Mouse (Mus musculus): ENCODE results near the gene Mcf2l. TPM values are rescaled to one million over a fixed set of nuclear protein-coding genes. Genes with fewer than 3 reads are reported as not detected.

Mcf2l gene
- polyA plus RNA-seq, 1 experiment, result 57.7 TPM

- no peak for TF ChIP-seq GATA1 (IDR thresholded peaks at IDR 0.05; ENCODE audit: borderline replicate concordance, low read length)
- no peak for TF ChIP-seq FLI1 (IDR thresholded peaks at IDR 0.05; ENCODE audit: low read length)
- H3K4me1 ChIP-seq, result peaks cover 42% of the 10 kb centered on the region
- H3K9me3 ChIP-seq, result peaks cover 7% of the 10 kb centered on the region; the same call in 1 of the 2 replicates
- peaks cover 65% of the 10 kb centered on the region for H3K36me3 ChIP-seq (replicated peaks; ENCODE audit: low read length)
- no peak overlapping the region for H3K4me3 ChIP-seq (replicated peaks)
- peaks cover 13% of the 10 kb centered on the region for H3K27me3 ChIP-seq (replicated peaks)
These were observed 32.8 kb upstream of the Mcf2l start for GRCm38 (mm10) chr8:12840834-12841233.

- Histone ChIP-seq H3K36me3 (replicated peaks; ENCODE audit: low read length) (peaks cover 60% of the 10 kb centered on the region), H3K4me3 (replicated peaks) (no peak overlapping the region), H3K27me3 (replicated peaks) (peaks cover 6% of the 10 kb centered on the region), H3K9me3 (no peaks in the 10 kb centered on the region), H3K4me1 (peaks cover 53% of the 10 kb centered on the region)
- TF ChIP-seq GATA1 (IDR thresholded peaks at IDR 0.05; ENCODE audit: borderline replicate concordance, low read length) (no peak), FLI1 (IDR thresholded peaks at IDR 0.05; ENCODE audit: low read length) (no peak)
These were observed 31.1 kb upstream of the Mcf2l start for GRCm38 (mm10) chr8:12842342-12842995.

DNA sequence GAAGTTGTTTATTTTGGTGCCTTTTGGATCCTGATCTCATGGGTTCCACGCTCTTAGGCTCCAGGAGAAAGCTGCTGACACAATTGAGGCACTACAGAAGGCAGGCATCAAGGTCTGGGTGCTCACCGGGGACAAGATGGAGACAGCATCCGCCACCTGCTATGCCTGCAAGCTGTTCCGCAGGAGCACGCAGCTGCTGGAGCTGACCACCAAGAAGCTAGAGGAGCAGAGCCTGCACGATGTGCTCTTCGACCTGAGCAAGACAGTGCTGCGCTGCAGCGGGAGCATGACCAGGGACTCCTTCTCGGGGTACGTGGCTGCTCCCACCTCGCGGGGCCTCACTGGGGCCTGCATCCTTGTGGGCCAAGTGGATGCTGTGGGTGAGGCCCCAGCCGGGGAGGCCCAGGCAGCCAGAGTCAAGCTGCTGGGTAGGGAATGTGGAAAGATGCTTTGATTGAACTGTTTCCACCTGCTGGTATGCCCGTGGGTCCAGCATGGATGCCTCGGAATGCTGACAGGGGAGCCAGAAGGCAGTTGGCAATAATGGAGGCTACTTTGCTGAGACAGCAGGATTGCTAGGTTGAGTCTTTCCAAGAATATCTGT, 29.2 kb upstream of the Mcf2l start:
- Histone ChIP-seq H3K4me3 (replicated peaks) (no peak overlapping the region), H3K36me3 (replicated peaks; ENCODE audit: low read length) (peaks cover 61% of the 10 kb centered on the region), H3K9me3 (no peaks in the 10 kb centered on the region), H3K4me1 (peaks cover 70% of the 10 kb centered on the region), H3K27me3 (replicated peaks) (peaks cover 6% of the 10 kb centered on the region)
- TF ChIP-seq FLI1 (IDR thresholded peaks at IDR 0.05; ENCODE audit: low read length) (no peak), GATA1 (IDR thresholded peaks at IDR 0.05; ENCODE audit: borderline replicate concordance, low read length) (no peak)

- Histone ChIP-seq H3K4me3 (replicated peaks) (peak overlapping the region; percentile 25), H3K4me1 (peaks cover 80% of the 10 kb centered on the region), H3K36me3 (replicated peaks; ENCODE audit: low read length) (peaks cover 74% of the 10 kb centered on the region), H3K27me3 (replicated peaks) (peaks cover 9% of the 10 kb centered on the region), H3K9me3 (no peaks in the 10 kb centered on the region)
- TF ChIP-seq GATA1 (IDR thresholded peaks at IDR 0.05; ENCODE audit: borderline replicate concordance, low read length), result no peak
- TF ChIP-seq FLI1 (IDR thresholded peaks at IDR 0.05; ENCODE audit: low read length), result no peak
These were observed 27.2 kb upstream of the Mcf2l start for GRCm38 (mm10) chr8:12846447-12846846.

DNA sequence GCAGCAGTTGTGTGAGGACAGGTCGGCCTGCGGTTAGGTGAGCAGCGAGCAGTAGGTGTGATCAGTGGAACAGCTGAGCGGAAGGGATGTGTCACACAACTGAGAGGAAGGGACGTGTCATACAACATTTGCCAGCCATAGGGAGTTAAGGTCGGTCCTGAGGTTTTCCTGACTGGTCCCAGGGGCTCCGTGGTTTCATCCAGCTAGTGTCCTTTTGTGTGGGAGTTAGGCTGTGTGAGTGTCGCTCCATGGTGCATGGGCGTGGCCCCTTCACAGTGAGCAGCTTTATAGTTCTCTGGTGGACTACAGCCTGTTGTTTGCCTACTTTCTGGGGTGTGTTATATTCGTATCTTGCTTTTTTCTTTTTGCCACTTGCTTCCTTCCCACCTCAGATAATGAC, 22.4 kb upstream of the Mcf2l start:
- Histone ChIP-seq H3K36me3 (replicated peaks; ENCODE audit: low read length) (peaks cover 54% of the 10 kb centered on the region), H3K4me3 (replicated peaks) (peak overlapping the region; percentile 62), H3K9me3 (no peaks in the 10 kb centered on the region), H3K4me1 (peaks cover 72% of the 10 kb centered on the region), H3K27me3 (replicated peaks) (peaks cover 9% of the 10 kb centered on the region)
- TF ChIP-seq GATA1 (IDR thresholded peaks at IDR 0.05; ENCODE audit: borderline replicate concordance, low read length), result no peak
- no peak for TF ChIP-seq FLI1 (IDR thresholded peaks at IDR 0.05; ENCODE audit: low read length)

- H3K4me1 ChIP-seq, result peaks cover 67% of the 10 kb centered on the region
- peaks cover 56% of the 10 kb centered on the region for H3K36me3 ChIP-seq (replicated peaks; ENCODE audit: low read length)
- H3K4me3 ChIP-seq (replicated peaks), result peak overlapping the region; percentile 26
- peaks cover 25% of the 10 kb centered on the region for H3K27me3 ChIP-seq (replicated peaks)
- TF ChIP-seq GATA1 (IDR thresholded peaks at IDR 0.05; ENCODE audit: borderline replicate concordance, low read length), result no peak
- no peak for TF ChIP-seq FLI1 (IDR thresholded peaks at IDR 0.05; ENCODE audit: low read length)
- H3K9me3 ChIP-seq, result no peaks in the 10 kb centered on the region
These were observed 17.6 kb upstream of the Mcf2l start for GRCm38 (mm10) chr8:12856038-12856437.

- Histone ChIP-seq H3K9me3 (no peaks in the 10 kb centered on the region), H3K36me3 (replicated peaks; ENCODE audit: low read length) (peaks cover 67% of the 10 kb centered on the region), H3K4me3 (replicated peaks) (peak overlapping the region; percentile 29), H3K4me1 (peaks cover 57% of the 10 kb centered on the region), H3K27me3 (replicated peaks) (peaks cover 46% of the 10 kb centered on the region)
- TF ChIP-seq GATA1 (IDR thresholded peaks at IDR 0.05; ENCODE audit: borderline replicate concordance, low read length), result no peak
- no peak for TF ChIP-seq FLI1 (IDR thresholded peaks at IDR 0.05; ENCODE audit: low read length)
These were observed 10.5 kb upstream of the Mcf2l start for GRCm38 (mm10) chr8:12863061-12863460.

DNA sequence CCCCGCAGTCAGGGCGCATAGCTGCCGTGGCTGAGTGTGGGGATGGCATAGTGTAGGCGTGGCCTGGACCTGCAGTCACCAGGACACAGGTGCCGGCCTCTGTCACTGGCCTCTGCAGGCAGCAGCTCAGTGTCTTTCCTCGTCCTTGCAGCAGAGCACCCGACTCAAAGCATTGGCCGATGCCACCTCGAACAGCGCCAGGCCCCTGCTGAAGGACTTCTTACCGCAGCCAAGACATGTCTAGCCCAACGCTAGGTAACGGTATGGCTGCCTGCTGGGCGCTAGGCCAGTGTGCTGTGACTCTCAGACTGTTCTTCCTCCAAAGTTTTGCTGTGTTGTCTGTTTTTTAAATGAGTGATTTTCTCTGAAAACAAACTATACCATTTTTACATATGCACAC, 10.0 kb upstream of the Mcf2l start:
- Histone ChIP-seq H3K4me3 (replicated peaks) (peak overlapping the region; percentile 20), H3K27me3 (replicated peaks) (peaks cover 46% of the 10 kb centered on the region), H3K36me3 (replicated peaks; ENCODE audit: low read length) (peaks cover 62% of the 10 kb centered on the region), H3K9me3 (no peaks in the 10 kb centered on the region), H3K4me1 (peaks cover 51% of the 10 kb centered on the region)
- TF ChIP-seq FLI1 (IDR thresholded peaks at IDR 0.05; ENCODE audit: low read length) (no peak), GATA1 (IDR thresholded peaks at IDR 0.05; ENCODE audit: borderline replicate concordance, low read length) (no peak)

GRCm38 (mm10) chr8:12865790-12866189, 7.8 kb upstream of the Mcf2l start:
- no peaks in the 10 kb centered on the region for H3K9me3 ChIP-seq
- H3K4me3 ChIP-seq (replicated peaks), result no peak overlapping the region
- peaks cover 53% of the 10 kb centered on the region for H3K4me1 ChIP-seq
- H3K36me3 ChIP-seq (replicated peaks; ENCODE audit: low read length), result peaks cover 46% of the 10 kb centered on the region
- H3K27me3 ChIP-seq (replicated peaks), result peaks cover 46% of the 10 kb centered on the region
- no peak for TF ChIP-seq FLI1 (IDR thresholded peaks at IDR 0.05; ENCODE audit: low read length)
- no peak for TF ChIP-seq GATA1 (IDR thresholded peaks at IDR 0.05; ENCODE audit: borderline replicate concordance, low read length)

DNA sequence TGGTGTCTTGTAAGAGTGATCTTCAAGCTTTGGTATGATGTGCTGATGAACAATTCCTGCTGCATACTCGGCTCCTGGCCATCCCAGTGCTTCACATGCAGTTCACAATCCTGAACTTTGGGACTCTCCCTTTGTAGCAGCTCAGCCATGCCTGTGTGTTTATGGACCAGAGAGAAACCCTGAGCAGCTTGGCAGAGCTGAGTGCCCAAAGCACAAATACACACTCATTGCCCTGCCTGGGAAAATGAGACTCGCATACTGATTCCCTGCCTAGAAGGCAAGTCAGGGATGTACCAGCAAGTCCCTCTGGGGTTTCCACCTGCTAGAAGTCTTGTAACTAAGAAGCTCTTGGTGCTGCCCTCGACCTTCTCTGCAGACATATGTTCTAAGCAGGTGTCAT, 3.9 kb upstream of the Mcf2l start:
- no peak for TF ChIP-seq FLI1 (IDR thresholded peaks at IDR 0.05; ENCODE audit: low read length)
- TF ChIP-seq GATA1 (IDR thresholded peaks at IDR 0.05; ENCODE audit: borderline replicate concordance, low read length), result no peak

More for the DNA sequence above, 3.9 kb upstream of the Mcf2l start:
- H3K36me3 ChIP-seq (replicated peaks; ENCODE audit: low read length), result peaks cover 13% of the 10 kb centered on the region
- H3K4me1 ChIP-seq, result peaks cover 69% of the 10 kb centered on the region
- H3K27me3 ChIP-seq (replicated peaks), result peaks cover 46% of the 10 kb centered on the region
- no peak overlapping the region for H3K4me3 ChIP-seq (replicated peaks)
- no peaks in the 10 kb centered on the region for H3K9me3 ChIP-seq

All from megakaryocyte, embryonic 14.5 days (primary cell).